Mouse (Mus musculus) liver, postnatal 0 days (tissue): ENCODE data around the gene Olfr520. TPM values are rescaled to one million over a fixed set of nuclear protein-coding genes. Genes with fewer than 3 reads are reported as not detected.

Experiments
- ATAC-seq: fragments of 200-750 bp; cut with Nextera tagmentation; 2 replicates; pipeline ENCODE4 v1.8.0; 2017; ENCODE audit warnings: mild to moderate bottlenecking, moderate library complexity
- DNase-seq: peaks from one replicate; pipeline ENCODE4 v3.0.0-alpha.2; 2016
- H3K27ac ChIP-seq: fragments of 300-500 bp; sonication (generic); 2 replicates; pipeline ENCODE4 v1.5.1; 2014; ENCODE audit warnings: antibody characterized with exemption, moderate library complexity, mild to moderate bottlenecking, low read depth
- H3K27me3 ChIP-seq: fragments of 300-500 bp; sonication (generic); 2 replicates; pipeline ENCODE4 v1.6.1; 2014; ENCODE audit warnings: low read length, control low read depth, mixed read lengths; ENCODE audit not compliant: insufficient read depth
- H3K36me3 ChIP-seq: fragments of 300-500 bp; sonication (generic); replicated peaks from 2 replicates; pipeline ENCODE4 v1.6.1; 2014; ENCODE audit warnings: mild to moderate bottlenecking, control low read depth, low read length, moderate library complexity, mixed read lengths; ENCODE audit not compliant: insufficient read depth
- H3K4me1 ChIP-seq: fragments of 300-500 bp; sonication (generic); 2 replicates; pipeline ENCODE4 v1.6.1; 2014; ENCODE audit warnings: antibody characterized with exemption, mild to moderate bottlenecking, control low read depth; ENCODE audit not compliant: insufficient read depth
- H3K4me2 ChIP-seq: fragments of 300-500 bp; sonication (generic); 2 replicates; pipeline ENCODE4 v1.6.1; 2014; ENCODE audit warnings: low read depth, mild to moderate bottlenecking, low read length, moderate library complexity, mixed read lengths
- H3K4me3 ChIP-seq: fragments of 300-500 bp; sonication (generic); 2 replicates; pipeline ENCODE4 v1.5.1; 2014; ENCODE audit warnings: low read depth, low read length
- H3K9ac ChIP-seq: fragments of 300-500 bp; sonication (generic); replicated peaks from 2 replicates; pipeline ENCODE4 v1.6.1; 2014; ENCODE audit warnings: mild to moderate bottlenecking, moderate library complexity
- H3K9me3 ChIP-seq: fragments of 300-500 bp; sonication (generic); 2 replicates; pipeline ENCODE4 v1.6.1; 2016; ENCODE audit warnings: mild to moderate bottlenecking, control low read depth, low read length, mixed read lengths
- CTCF ChIP-seq: sonication (generic); IDR thresholded peaks from 2 replicates; pipeline ENCODE4 v1.5.1; 2016; ENCODE audit warnings: antibody characterized with exemption, low read depth
- EP300 ChIP-seq: IDR thresholded peaks from 2 replicates; pipeline ENCODE4 v1.6.1; 2016; ENCODE audit warnings: antibody characterized with exemption, low read depth, mild to moderate bottlenecking
- WGBS: fragments of 180-500 bp; shearing (Covaris S2); extraction: QIAGEN DNeasy Blood & Tissue Kit; methylation state at CpG from one replicate; pipeline ENCODE4 v1.1.7; 2014; ENCODE audit not compliant: insufficient replicate concordance; 5-methylcytosine and 5-hydroxymethylcytosine counted together
- polyA plus RNA-seq: library from polyadenylated mRNA; unstranded; fragments of >200 nt; fragmentation: Nextera tagmentation; extraction: Ambion mirVana; gene quantifications from 2 replicates; pipeline ENCODE4 v1.2.1, GENCODE M21; 2015

The Olfr520 gene
- polyA plus RNA-seq, 1 experiment from 2014 or later: not detected

GRCm38 (mm10) chr7:99695471-99696057 is 34.5 kb upstream of the Olfr520 start:
- Histone ChIP-seq H3K9ac (no peak overlapping the region), H3K27ac (no peak overlapping the region), H3K4me2 (no peak overlapping the region), H3K4me1 (no peaks in the 10 kb centered on the region), H3K4me3 (no peak overlapping the region), H3K36me3 (no peaks in the 10 kb centered on the region), H3K27me3 (no peaks in the 10 kb centered on the region), H3K9me3 (no peaks in the 10 kb centered on the region)
- 76% methylated on average over 8 of the region's 8 CpGs for WGBS
- DNase-seq: no peak
- ATAC-seq: no peak
- TF ChIP-seq EP300: no peak
- TF ChIP-seq CTCF: no peak

- no peak for TF ChIP-seq CTCF
- no peak for TF ChIP-seq EP300
- Histone ChIP-seq H3K27ac (no peak overlapping the region), H3K4me1 (no peaks in the 10 kb centered on the region), H3K9me3 (no peaks in the 10 kb centered on the region), H3K4me2 (no peak overlapping the region), H3K9ac (no peak overlapping the region), H3K4me3 (no peak overlapping the region), H3K36me3 (no peaks in the 10 kb centered on the region), H3K27me3 (no peaks in the 10 kb centered on the region)
- DNase-seq: no peak
- no peak for ATAC-seq
- WGBS: 84% methylated on average over 3 of the region's 3 CpGs
These were observed 31.5 kb upstream of the Olfr520 start for GRCm38 (mm10) chr7:99698576-99698975.

DNA sequence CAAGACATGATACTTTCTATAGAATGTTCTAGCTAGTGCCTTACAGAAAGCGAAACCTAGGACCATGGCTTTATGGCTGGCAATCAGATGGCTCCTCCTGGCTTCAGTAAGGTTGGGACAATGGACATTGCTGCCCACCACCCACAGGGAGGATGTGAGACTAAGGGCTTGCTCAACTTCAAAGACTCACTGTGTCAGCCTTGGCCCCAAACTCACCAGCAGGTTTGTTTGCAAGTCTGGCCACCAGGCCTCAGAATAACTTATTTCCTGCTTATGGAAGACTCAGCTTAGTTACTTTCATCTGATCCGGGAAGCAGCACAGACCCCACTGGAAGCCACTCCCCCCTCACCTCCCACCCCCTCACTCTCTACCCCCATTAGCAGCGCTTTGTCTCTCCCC is 31.0 kb upstream of the Olfr520 start:
- TF ChIP-seq CTCF (no peak), EP300 (no peak)
- Histone ChIP-seq H3K27me3 (no peaks in the 10 kb centered on the region), H3K4me1 (no peaks in the 10 kb centered on the region), H3K36me3 (no peaks in the 10 kb centered on the region), H3K9me3 (no peaks in the 10 kb centered on the region), H3K4me3 (no peak overlapping the region), H3K4me2 (no peak overlapping the region), H3K27ac (no peak overlapping the region), H3K9ac (no peak overlapping the region)
- WGBS: 66% methylated on average over 3 of the region's 3 CpGs
- DNase-seq (no peak), ATAC-seq (no peak)

DNA sequence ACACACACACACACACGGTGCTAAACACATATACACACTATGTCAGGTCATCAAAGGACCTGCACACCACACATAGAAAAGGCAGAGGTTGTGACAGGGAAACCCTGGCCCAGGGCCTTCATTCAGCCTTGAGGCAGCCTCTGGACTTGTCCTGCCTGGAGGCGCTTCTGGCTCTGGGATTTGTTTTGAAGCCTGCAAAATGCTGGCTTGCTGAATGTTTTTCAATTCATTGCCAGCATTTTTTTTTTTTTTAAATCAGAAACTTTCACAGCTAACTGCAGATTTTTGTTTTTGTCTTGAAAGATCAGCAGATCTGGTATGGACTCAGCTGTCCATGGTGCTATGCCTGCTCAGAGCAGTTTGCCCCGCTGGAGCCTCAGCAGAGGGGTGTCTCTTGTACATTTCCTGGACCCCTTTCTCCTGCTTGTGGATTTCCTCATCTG is 30.3 kb upstream of the Olfr520 start:
- Histone ChIP-seq H3K4me1 (no peaks in the 10 kb centered on the region), H3K4me3 (no peak overlapping the region), H3K9ac (no peak overlapping the region), H3K4me2 (no peak overlapping the region), H3K9me3 (no peaks in the 10 kb centered on the region), H3K27me3 (no peaks in the 10 kb centered on the region), H3K36me3 (no peaks in the 10 kb centered on the region), H3K27ac (no peak overlapping the region)
- ATAC-seq: no peak
- DNase-seq: no peak
- no peak for TF ChIP-seq EP300
- 62% methylated on average over 3 of the region's 3 CpGs for WGBS

GRCm38 (mm10) chr7:99700641-99701040 is 29.4 kb upstream of the Olfr520 start:
- H3K9me3 ChIP-seq: no peaks in the 10 kb centered on the region
- 72% methylated on average over 4 of the region's 4 CpGs for WGBS
- TF ChIP-seq CTCF (no peak), EP300 (no peak)
- no peaks in the 10 kb centered on the region for H3K27me3 ChIP-seq
- no peak for ATAC-seq
- H3K4me3 ChIP-seq: no peak overlapping the region
- no peaks in the 10 kb centered on the region for H3K4me1 ChIP-seq
- H3K36me3 ChIP-seq: no peaks in the 10 kb centered on the region
- no peak overlapping the region for H3K9ac ChIP-seq
- H3K27ac ChIP-seq: no peak overlapping the region
- no peak overlapping the region for H3K4me2 ChIP-seq
- no peak for DNase-seq

DNA sequence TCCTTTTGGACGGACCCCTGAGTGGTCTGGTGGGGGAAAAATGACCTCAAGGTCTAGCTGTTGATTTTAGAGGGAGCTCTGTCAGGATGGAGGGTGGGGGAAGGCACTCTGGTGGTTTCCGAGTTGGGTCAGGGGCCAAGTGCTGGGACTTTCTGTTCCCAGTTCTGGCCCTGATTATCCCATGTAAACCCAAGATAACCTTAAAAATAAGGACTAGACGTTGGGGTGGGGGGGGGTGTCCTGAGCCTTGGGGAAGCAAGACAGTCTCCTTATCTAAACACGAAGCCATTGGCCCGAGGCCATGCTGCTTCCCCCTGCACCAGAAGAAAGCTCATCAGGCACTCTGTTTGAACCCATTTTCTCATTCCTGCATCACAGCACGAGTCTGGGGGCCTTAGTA is 27.9 kb upstream of the Olfr520 start:
- Histone ChIP-seq H3K4me2 (no peak overlapping the region), H3K4me1 (no peaks in the 10 kb centered on the region), H3K27me3 (no peaks in the 10 kb centered on the region), H3K9ac (no peak overlapping the region), H3K27ac (no peak overlapping the region), H3K36me3 (no peaks in the 10 kb centered on the region), H3K9me3 (no peaks in the 10 kb centered on the region), H3K4me3 (no peak overlapping the region)
- DNase-seq (no peak), ATAC-seq (peak; percentile 10; the same call in 1 of the 2 replicates)
- WGBS: 44% methylated on average over 6 of the region's 6 CpGs
- TF ChIP-seq EP300 (peak; percentile 39; the same call in 1 of the 2 replicates), CTCF (no peak)
